Mouse (Mus musculus) MEL (cell line): Measurements from ENCODE around the gene Slc25a19. TPM values are rescaled to one million over a fixed set of nuclear protein-coding genes. Genes with fewer than 3 reads are reported as not detected.

Source experiments
- DNase-seq: peaks from one replicate; pipeline ENCODE4 v3.0.0; 2011; ENCODE audit warnings: low read depth, low spot score
- H3K27ac ChIP-seq: 2 replicates; pipeline ENCODE4 v1.5.1; 2012; ENCODE audit warnings: low read depth, mild to moderate bottlenecking, control low read depth, low read length, moderate library complexity; ENCODE audit not compliant: control insufficient read depth
- H3K27me3 ChIP-seq, 2 experiments: fragments of 150-350 bp in 1 of 2; sonication (generic) in 1 of 2; 2 replicates each; pipeline ENCODE4 v1.6.1; 2012; ENCODE audit warnings: low read length in 2 of 2, mild to moderate bottlenecking in 2 of 2, improper control_type of control experiment in 1 of 2, moderate library complexity in 1 of 2; ENCODE audit not compliant: insufficient read depth in 2 of 2, control insufficient read depth in 1 of 2
- H3K36me3 ChIP-seq, 2 experiments: 2 replicates each; pipeline ENCODE4 v1.6.1; 2012 to 2014; ENCODE audit warnings: low read length in 2 of 2, improper control_type of control experiment in 1 of 2, inconsistent platforms in 1 of 2, mild to moderate bottlenecking in 1 of 2; ENCODE audit not compliant: insufficient read depth in 2 of 2, control insufficient read depth in 1 of 2
- H3K4me1 ChIP-seq, 2 experiments: fragments of 150-350 bp in 1 of 2; sonication (generic) in 1 of 2; 2 replicates each; pipeline ENCODE4 v1.6.1; 2012; ENCODE audit warnings: low read length in 2 of 2, improper control_type of control experiment in 1 of 2, mild to moderate bottlenecking in 1 of 2; ENCODE audit not compliant: insufficient read depth in 2 of 2, control insufficient read depth in 1 of 2
- H3K4me3 ChIP-seq, 2 experiments: fragments of 150-350 bp in 1 of 2; sonication (generic) in 1 of 2; 2 replicates each; pipeline ENCODE4 v1.5.1; 2012; ENCODE audit warnings: low read depth in 2 of 2, low read length in 2 of 2, mild to moderate bottlenecking in 2 of 2, moderate library complexity in 2 of 2, control low read depth in 1 of 2, improper control_type of control experiment in 1 of 2; ENCODE audit not compliant: control insufficient read depth in 1 of 2, insufficient read depth in 1 of 2
- H3K79me2 ChIP-seq: 2 replicates; pipeline ENCODE4 v1.6.1; 2012; ENCODE audit warnings: mild to moderate bottlenecking, low read length, moderate library complexity; ENCODE audit not compliant: control insufficient read depth, poor library complexity, insufficient read depth
- H3K9ac ChIP-seq: 2 replicates; pipeline ENCODE4 v1.6.1; 2012; ENCODE audit warnings: low read depth, mild to moderate bottlenecking, control low read depth, low read length, moderate library complexity; ENCODE audit not compliant: control insufficient read depth, poor library complexity, severe bottlenecking
- H3K9me3 ChIP-seq: fragments of 150-350 bp; sonication (generic); replicated peaks from 2 replicates; pipeline ENCODE4 v1.6.1; 2012; ENCODE audit warnings: mild to moderate bottlenecking, low read length, improper control_type of control experiment, moderate library complexity; ENCODE audit not compliant: insufficient read depth
- BHLHE40 ChIP-seq: IDR thresholded peaks from 2 replicates; pipeline ENCODE4 v1.6.1; 2012; ENCODE audit warnings: low read depth, mild to moderate bottlenecking, inconsistent platforms, low read length, improper control_type of control experiment, borderline replicate concordance
- CHD1 ChIP-seq: IDR thresholded peaks from 2 replicates; pipeline ENCODE4 v1.6.1; 2012; ENCODE audit warnings: low read depth, mild to moderate bottlenecking, inconsistent platforms, low read length, improper control_type of control experiment
- CTCF ChIP-seq, 3 experiments: IDR thresholded peaks in 2 of 3; conservative IDR thresholded peaks in 1 of 3; 2 replicates each; pipeline ENCODE4 v1.5.1; 2011 to 2012; ENCODE audit warnings: low read length in 3 of 3, low read depth in 2 of 3, mild to moderate bottlenecking in 2 of 3, improper control_type of control experiment in 1 of 3, inconsistent platforms in 1 of 3, mixed read lengths in 1 of 3, moderate library complexity in 1 of 3; ENCODE audit not compliant: control insufficient read depth in 1 of 3, insufficient read depth in 1 of 3, poor library complexity in 1 of 3, severe bottlenecking in 1 of 3
- E2F4 ChIP-seq: IDR thresholded peaks from 2 replicates; pipeline ENCODE4 v1.6.1; 2011; ENCODE audit warnings: low read depth, low read length, improper control_type of control experiment, borderline replicate concordance
- EP300 ChIP-seq, 2 experiments: IDR thresholded peaks; 2 replicates each; pipeline ENCODE4 v1.6.1; 2011; ENCODE audit warnings: improper control_type of control experiment in 2 of 2, low read length in 2 of 2, low read depth in 1 of 2, mild to moderate bottlenecking in 1 of 2
- ETS1 ChIP-seq: IDR thresholded peaks from 2 replicates; pipeline ENCODE4 v1.6.1; 2012; ENCODE audit warnings: low read depth, mild to moderate bottlenecking, inconsistent platforms, low read length, improper control_type of control experiment, moderate library complexity
- GATA1 ChIP-seq: IDR thresholded peaks from 2 replicates; pipeline ENCODE4 v1.6.1; 2011; ENCODE audit warnings: low read depth, low read length, improper control_type of control experiment
- HCFC1 ChIP-seq: IDR thresholded peaks from 2 replicates; pipeline ENCODE4 v1.6.1; 2012; ENCODE audit warnings: low read depth, mild to moderate bottlenecking, inconsistent platforms, low read length, improper control_type of control experiment, moderate library complexity
- JUND ChIP-seq: IDR thresholded peaks from 2 replicates; pipeline ENCODE4 v1.6.1; 2011; ENCODE audit warnings: low read depth, mild to moderate bottlenecking, improper control_type of control experiment, low read length
- MAFK ChIP-seq: IDR thresholded peaks from 2 replicates; pipeline ENCODE4 v1.6.1; 2011; ENCODE audit warnings: low read depth, mild to moderate bottlenecking, low read length, improper control_type of control experiment, borderline replicate concordance
- MAX ChIP-seq: IDR thresholded peaks from 2 replicates; pipeline ENCODE4 v1.6.1; 2011; ENCODE audit warnings: low read length, improper control_type of control experiment
- MEF2A ChIP-seq: IDR thresholded peaks from 2 replicates; pipeline ENCODE4 v1.6.1; 2014; ENCODE audit warnings: low read depth, mild to moderate bottlenecking, inconsistent platforms, low read length, improper control_type of control experiment; ENCODE audit not compliant: poor library complexity, insufficient replicate concordance, severe bottlenecking; ENCODE audit errors: extremely low read depth
- MXI1 ChIP-seq: IDR thresholded peaks from 2 replicates; pipeline ENCODE4 v1.6.1; 2011; ENCODE audit warnings: mild to moderate bottlenecking, low read depth, low read length, improper control_type of control experiment
- NELFE ChIP-seq: IDR thresholded peaks from 2 replicates; pipeline ENCODE4 v1.6.1; 2011; ENCODE audit warnings: low read depth, low read length, improper control_type of control experiment
- POLR2A ChIP-seq, 2 experiments: IDR thresholded peaks; 2 replicates each; pipeline ENCODE4 v1.6.1; 2011 to 2012; ENCODE audit warnings: low read length in 2 of 2, mild to moderate bottlenecking in 2 of 2, control low read depth in 1 of 2, improper control_type of control experiment in 1 of 2, low read depth in 1 of 2, moderate library complexity in 1 of 2; ENCODE audit not compliant: control insufficient read depth in 1 of 2, insufficient read depth in 1 of 2, poor library complexity in 1 of 2
- POLR2AphosphoS2 ChIP-seq: IDR thresholded peaks from 2 replicates; pipeline ENCODE4 v1.6.1; 2011; ENCODE audit warnings: low read length, improper control_type of control experiment
- RCOR1 ChIP-seq: IDR thresholded peaks from 2 replicates; pipeline ENCODE4 v1.6.1; 2012; ENCODE audit warnings: low read depth, mild to moderate bottlenecking, inconsistent platforms, low read length, improper control_type of control experiment
- SMC3 ChIP-seq: IDR thresholded peaks from 2 replicates; pipeline ENCODE4 v1.6.1; 2011; ENCODE audit warnings: low read depth, low read length, improper control_type of control experiment
- TAL1 ChIP-seq: IDR thresholded peaks from 2 replicates; pipeline ENCODE4 v1.6.1; 2012; ENCODE audit warnings: mild to moderate bottlenecking, inconsistent platforms, low read length, moderate library complexity, mixed read lengths
- TCF12 ChIP-seq: IDR thresholded peaks from 2 replicates; pipeline ENCODE4 v1.6.1; 2014; ENCODE audit warnings: low read depth, mild to moderate bottlenecking, inconsistent platforms, low read length, improper control_type of control experiment, moderate library complexity
- UBTF ChIP-seq: IDR thresholded peaks from 2 replicates; pipeline ENCODE4 v1.6.1; 2012; ENCODE audit warnings: low read depth, mild to moderate bottlenecking, inconsistent platforms, low read length, improper control_type of control experiment, moderate library complexity, borderline replicate concordance; ENCODE audit not compliant: insufficient read depth
- USF1 ChIP-seq: IDR thresholded peaks from 2 replicates; pipeline ENCODE4 v1.6.1; 2014; ENCODE audit warnings: low read depth, mild to moderate bottlenecking, inconsistent platforms, low read length, improper control_type of control experiment, moderate library complexity
- USF2 ChIP-seq, 2 experiments: IDR thresholded peaks; 2 replicates each; pipeline ENCODE4 v1.6.1; 2011 to 2012; ENCODE audit warnings: improper control_type of control experiment in 2 of 2, low read length in 2 of 2, borderline replicate concordance in 1 of 2, inconsistent platforms in 1 of 2, low read depth in 1 of 2, mild to moderate bottlenecking in 1 of 2; ENCODE audit not compliant: insufficient read depth in 1 of 2
- ZC3H11A ChIP-seq: IDR thresholded peaks from 2 replicates; pipeline ENCODE4 v1.6.1; 2012; ENCODE audit warnings: low read depth, mild to moderate bottlenecking, inconsistent platforms, low read length, improper control_type of control experiment
- ZMIZ1 ChIP-seq: IDR thresholded peaks from 2 replicates; pipeline ENCODE4 v1.6.1; 2012; ENCODE audit warnings: low read depth, mild to moderate bottlenecking, inconsistent platforms, low read length, improper control_type of control experiment, moderate library complexity
- polyA plus RNA-seq, 2 experiments: library from polyadenylated mRNA; stranded (reverse) in 1 of 2; unstranded in 1 of 2; fragments of >175 nt in 1 of 2; fragments of >200 nt in 1 of 2; gene quantifications; 2 replicates each; pipeline versions ENCODE4 v1.2.1 to v1.2.4; 2012; ENCODE audit warnings: low replicate concordance in 2 of 2, low read depth in 1 of 2; ENCODE audit not compliant: insufficient read length in 2 of 2, insufficient read depth in 1 of 2, missing spikeins in 1 of 2
- total RNA-seq: library from RNA; depleted of rRNA; stranded (reverse); fragments of 300-350 nt; gene quantifications from 2 replicates; pipeline ENCODE4 v1.2.3, GENCODE M21; 2012

Slc25a19 gene
- total and polyA plus RNA-seq, 3 experiments, result 35.3 to 43.1 TPM; not detected in 1

- DNase-seq, result no peak
- peaks cover 3 to 13% of the 10 kb centered on the region in 2 experiments; a peak in 3 of 4 replicates for H3K4me1 ChIP-seq
- H3K36me3 ChIP-seq, result peaks cover 2 to 13% of the 10 kb centered on the region in 2 experiments
- H3K27ac ChIP-seq, result no peak overlapping the region
- no peaks in the 10 kb centered on the region for H3K9me3 ChIP-seq
- H3K4me3 ChIP-seq, result no peak overlapping the region
- H3K27me3 ChIP-seq, result no peaks in the 10 kb centered on the region
- TF ChIP-seq RCOR1 (no peak), MAX (no peak), MAFK (no peak), E2F4 (no peak), HCFC1 (no peak), MXI1 (no peak), POLR2AphosphoS2 (no peak), TAL1 (no peak), ZMIZ1 (no peak), JUND (no peak), ETS1 (no peak), USF2 (IDR thresholded peaks at IDR 0.05; ENCODE audit: borderline replicate concordance in 1 of 2, insufficient read depth in 1 of 2, low read depth in 1 of 2, low read length in 2 of 2) (no peak), SMC3 (no peak), GATA1 (no peak), CHD1 (no peak), MEF2A (no peak), CTCF (IDR thresholded peaks at IDR 0.05 in 2 of 3, conservative IDR thresholded peaks at IDR 0.05 in 1 of 3; ENCODE audit: control insufficient read depth in 1 of 3, insufficient read depth in 1 of 3, low read depth in 2 of 3, low read length in 3 of 3, poor library complexity in 1 of 3, severe bottlenecking in 1 of 3) (no peak)
- peaks cover 9% of the 10 kb centered on the region for H3K79me2 ChIP-seq
- no peak overlapping the region for H3K9ac ChIP-seq
These were observed 16.9 kb downstream of the Slc25a19 start for GRCm38 (mm10) chr11:115611173-115611572.

GRCm38 (mm10) chr11:115609576-115609975, 18.5 kb downstream of the Slc25a19 start:
- H3K79me2 ChIP-seq, result peaks cover 23% of the 10 kb centered on the region
- H3K36me3 ChIP-seq, result peaks cover 2 to 22% of the 10 kb centered on the region in 2 experiments
- no peaks in the 10 kb centered on the region for H3K9me3 ChIP-seq
- DNase-seq, result no peak
- no peak for TF ChIP-seq EP300 (IDR thresholded peaks at IDR 0.05; ENCODE audit: low read depth in 1 of 2, low read length in 2 of 2)
- TF ChIP-seq USF1, result no peak
- no peak for TF ChIP-seq RCOR1
- TF ChIP-seq SMC3, result no peak
- TF ChIP-seq ZC3H11A, result no peak
- no peak for TF ChIP-seq POLR2AphosphoS2
- no peak for TF ChIP-seq ETS1
- no peak for TF ChIP-seq POLR2A (IDR thresholded peaks at IDR 0.05; ENCODE audit: control insufficient read depth in 1 of 2, insufficient read depth in 1 of 2, low read depth in 1 of 2, low read length in 2 of 2, poor library complexity in 1 of 2)
- TF ChIP-seq TCF12, result no peak
- no peak for TF ChIP-seq NELFE
- TF ChIP-seq MAX, result no peak
- no peak for TF ChIP-seq ZMIZ1
- no peak for TF ChIP-seq BHLHE40
- no peak for TF ChIP-seq UBTF
- TF ChIP-seq JUND, result no peak
- no peaks in the 10 kb centered on the region for H3K27me3 ChIP-seq
- H3K4me1 ChIP-seq, result peaks cover 5 to 23% of the 10 kb centered on the region in 2 experiments; a peak in 3 of 4 replicates
- no peak overlapping the region for H3K27ac ChIP-seq
- no peak overlapping the region for H3K4me3 ChIP-seq
- H3K9ac ChIP-seq, result no peak overlapping the region
